Mouse (Mus musculus) adrenal gland, adult 8-10 months (tissue): Measurements from ENCODE around the gene Cbx5. TPM values are rescaled to one million over a fixed set of nuclear protein-coding genes. Genes with fewer than 3 reads are reported as not detected.

Experiments
- DNase-seq: peaks from one replicate; pipeline ENCODE4 v3.0.0; 2022
- total RNA-seq, 4 experiments: library from RNA; stranded (reverse); gene quantifications; 2 replicates each; pipeline ENCODE4 v1.2.4; 2022

The Cbx5 gene
- total RNA-seq, 4 experiments from 2014 or later: 74.3 to 104 (median 93.3) TPM

DNA sequence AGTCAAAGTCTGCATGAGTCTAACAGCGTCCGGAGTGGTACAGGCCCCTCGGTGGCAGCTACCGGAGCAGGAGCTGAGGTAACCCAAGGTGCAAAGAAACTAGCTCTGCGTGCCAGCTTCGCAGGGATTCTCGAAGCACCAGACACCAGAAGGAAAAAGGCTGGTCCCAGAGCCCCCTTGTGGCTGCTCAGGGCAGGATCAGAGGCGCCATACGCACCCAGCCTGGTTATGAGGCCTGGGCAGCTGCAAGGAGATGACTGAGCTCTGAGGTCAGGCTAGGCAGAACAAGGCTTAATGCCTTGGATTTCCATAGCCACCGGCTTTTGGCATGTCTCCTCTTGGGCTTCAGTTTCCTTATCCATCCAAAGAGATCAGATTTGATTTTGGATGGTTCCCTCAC is 67.1 kb downstream of the Cbx5 start:
- DNase-seq: no peak

- no peak for DNase-seq
These were observed 68.3 kb downstream of the Cbx5 start for GRCm38 (mm10) chr15:103171276-103171675.

- no peak for DNase-seq
These were observed 69.3 kb downstream of the Cbx5 start for GRCm38 (mm10) chr15:103170316-103170679.

DNA sequence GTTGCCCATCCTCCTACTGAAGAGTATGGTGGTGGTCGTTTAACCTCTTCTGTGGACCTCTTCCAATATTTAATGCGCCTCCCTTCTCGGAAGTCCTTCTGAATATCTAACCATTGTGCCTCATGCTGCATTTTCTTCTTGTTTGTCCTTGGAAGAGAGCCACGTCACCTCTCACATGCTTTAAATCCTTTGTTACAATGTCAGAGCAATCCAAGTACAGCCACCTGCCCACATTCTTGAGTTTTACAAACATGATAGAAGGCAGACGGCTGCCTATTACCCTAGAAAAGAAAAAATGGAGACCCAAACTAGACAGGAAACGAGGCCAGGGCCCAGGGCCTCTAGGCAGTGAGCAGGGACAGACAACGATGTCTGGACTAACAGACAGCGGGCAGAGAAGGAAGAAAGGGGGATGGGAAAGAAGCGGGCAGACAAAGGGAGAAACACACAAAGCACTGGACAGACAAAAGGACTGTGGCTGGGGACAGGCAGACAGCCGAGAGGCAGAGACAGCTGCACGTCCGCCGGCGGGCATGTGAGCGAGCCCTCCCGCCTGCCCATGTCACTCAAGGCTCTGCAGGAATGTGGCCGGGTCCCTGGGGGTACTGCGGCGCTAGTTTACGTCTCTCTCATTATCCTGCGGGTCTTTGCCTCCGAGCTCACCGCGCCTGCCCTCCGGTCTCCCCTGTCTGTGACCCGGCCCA is 69.9 kb downstream of the Cbx5 start:
- no peak for DNase-seq

DNA sequence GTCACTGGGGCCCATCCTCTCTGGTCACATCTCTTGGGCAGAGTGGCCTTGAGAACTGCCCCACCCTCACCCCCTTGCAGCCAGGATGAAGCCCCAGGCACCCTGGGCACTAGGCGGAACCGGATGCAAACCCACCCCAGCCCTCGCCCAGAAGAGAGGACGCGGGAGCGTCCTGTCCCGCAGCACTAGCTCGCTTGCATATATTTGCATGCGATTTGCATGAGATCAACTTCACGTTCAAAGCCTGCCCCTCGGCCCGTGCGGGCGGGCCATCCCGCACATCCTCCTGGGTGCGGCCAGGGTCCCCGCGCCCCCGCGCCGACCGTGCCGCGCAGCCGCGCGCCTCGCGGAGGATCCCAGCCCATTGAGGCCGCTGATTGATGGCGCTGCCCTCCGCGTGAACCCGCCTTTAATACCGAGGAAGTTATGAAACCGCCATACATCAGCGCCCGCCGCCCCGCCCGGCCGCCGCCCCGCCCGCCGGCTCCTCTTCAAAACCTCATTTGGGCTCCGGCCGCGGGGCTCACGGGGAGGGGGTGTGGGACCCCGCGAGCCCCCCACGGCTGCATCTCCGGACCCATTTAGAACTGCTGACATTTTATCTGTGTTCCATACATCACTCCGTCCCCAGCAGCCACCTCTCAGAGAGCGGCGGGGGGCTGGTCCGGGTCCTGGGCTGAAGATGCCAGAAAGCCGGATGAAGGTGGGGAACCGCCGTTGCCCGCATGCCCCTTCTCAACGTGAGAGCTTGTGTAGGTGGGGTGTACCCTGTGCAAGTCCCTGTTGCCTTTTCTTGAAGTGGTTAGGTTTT is 70.6 kb downstream of the Cbx5 start:
- DNase-seq: no peak

- DNase-seq: no peak
These were observed 71.8 kb downstream of the Cbx5 start for GRCm38 (mm10) chr15:103167786-103168185.

GRCm38 (mm10) chr15:103167042-103167615 is 72.5 kb downstream of the Cbx5 start, which contains the start of gene Smug1:
Smug1 (minus strand) TSS chr15:103167092.
- no peak for DNase-seq

DNA sequence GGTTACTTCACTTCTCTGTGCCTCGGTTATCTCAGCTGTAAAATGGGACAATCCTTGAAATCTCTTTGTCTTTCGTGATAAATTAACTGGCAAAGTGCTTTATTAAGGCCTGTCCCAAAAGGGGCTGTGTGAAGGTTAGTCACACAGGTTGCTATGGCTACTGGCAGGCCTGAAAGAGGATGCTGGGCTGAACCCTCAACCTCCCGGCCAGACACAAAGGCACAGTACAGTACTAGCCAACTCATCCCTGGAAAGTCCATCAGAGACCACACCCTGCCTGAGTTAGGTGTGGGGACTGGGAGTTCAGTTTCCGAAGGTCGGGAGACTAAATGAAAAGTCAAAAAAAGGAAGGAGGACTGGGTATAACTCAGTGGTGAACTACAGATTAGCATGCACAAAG is 73.7 kb downstream of the Cbx5 start:
- DNase-seq: no peak

- peak; percentile 78 for DNase-seq
These were observed 74.2 kb downstream of the Cbx5 start for GRCm38 (mm10) chr15:103165379-103165778.

GRCm38 (mm10) chr15:103163182-103163919 is 76.3 kb downstream of the Cbx5 start:
- peak; percentile 91 for DNase-seq

DNA sequence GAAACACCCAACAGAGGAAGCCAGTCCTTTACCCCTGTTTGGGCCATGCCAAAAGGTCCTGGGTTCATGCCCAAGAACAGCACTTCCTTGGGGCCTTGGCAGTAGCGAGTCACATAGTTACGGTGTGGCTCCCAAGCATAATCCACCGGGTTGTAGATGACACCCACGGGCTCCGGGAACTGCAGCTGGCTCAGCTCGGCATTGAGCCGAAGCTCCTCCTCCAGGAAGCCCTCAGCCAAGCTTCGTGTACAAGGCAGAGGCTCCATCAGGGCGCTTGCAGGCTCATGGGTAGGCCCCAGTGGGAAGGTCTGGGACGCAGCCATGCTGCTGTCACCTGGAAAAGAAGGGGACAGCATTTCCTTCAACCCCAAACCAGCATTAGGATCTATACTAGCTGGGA is 82.0 kb downstream of the Cbx5 start:
- DNase-seq: no peak

DNA sequence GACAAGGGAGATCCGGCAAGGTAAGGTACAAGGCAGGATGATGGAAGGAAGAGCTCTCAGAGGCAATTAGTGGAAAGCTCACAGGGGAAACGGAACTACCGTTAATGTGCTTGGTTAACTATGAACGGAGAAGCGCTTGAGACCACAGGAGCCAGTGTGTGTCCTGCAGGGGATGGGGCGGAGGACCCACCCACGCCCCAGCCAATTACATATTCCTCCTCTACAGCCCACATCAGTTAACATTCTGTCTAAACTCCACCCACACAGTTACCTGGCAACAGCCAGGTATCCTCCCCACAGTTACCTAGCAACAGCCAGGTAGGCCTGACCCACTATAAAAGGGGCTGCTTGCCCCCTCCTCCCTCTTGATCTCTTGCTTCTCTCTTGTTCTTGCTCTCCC is 82.7 kb downstream of the Cbx5 start:
- no peak for DNase-seq

DNA sequence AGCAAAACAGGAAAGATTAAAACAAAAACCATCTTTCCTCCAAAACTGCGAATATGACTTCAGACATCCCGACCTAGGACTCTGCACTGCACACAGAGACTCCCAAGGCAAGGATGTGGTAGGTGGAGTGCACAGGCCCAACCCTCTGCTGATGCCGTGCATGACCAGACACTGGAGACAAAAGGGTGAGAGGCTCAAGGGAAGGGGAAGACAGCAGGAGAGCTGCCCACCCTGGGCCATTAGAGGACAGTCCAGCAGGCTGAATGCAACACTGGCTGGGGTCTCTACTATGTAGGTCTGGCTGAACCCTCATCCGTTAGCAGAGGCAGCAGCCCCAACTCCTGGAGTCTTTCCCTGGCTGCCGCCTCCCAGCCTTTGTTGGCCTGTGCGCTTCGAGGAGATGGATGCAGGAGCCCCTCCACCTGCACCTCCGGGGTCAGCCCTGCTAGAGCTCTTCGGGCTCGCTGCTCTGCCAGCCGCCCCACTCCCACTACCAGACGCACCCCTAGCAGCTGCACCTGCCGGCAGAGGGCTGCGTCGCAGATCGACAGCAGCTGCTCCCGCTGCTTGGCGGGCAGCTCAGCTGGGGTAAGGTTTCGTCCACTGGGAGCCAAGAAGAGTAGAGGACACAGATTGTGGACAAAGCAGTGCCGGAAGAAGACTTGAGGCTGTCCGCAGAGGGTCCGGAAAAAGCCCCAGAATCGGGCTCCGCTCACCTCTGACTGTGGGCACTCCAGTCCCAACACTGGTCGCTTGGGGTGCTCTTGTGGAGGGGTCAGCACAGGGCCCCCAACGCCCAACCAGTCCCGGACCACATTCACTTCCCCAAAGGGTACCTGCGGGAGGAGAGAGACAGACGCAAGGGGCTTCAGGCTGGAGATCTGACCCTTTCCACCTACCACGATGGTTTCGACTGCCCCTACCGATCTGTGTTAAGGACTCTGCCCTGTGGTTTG is 84.0 kb downstream of the Cbx5 start:
- DNase-seq: no peak

DNA sequence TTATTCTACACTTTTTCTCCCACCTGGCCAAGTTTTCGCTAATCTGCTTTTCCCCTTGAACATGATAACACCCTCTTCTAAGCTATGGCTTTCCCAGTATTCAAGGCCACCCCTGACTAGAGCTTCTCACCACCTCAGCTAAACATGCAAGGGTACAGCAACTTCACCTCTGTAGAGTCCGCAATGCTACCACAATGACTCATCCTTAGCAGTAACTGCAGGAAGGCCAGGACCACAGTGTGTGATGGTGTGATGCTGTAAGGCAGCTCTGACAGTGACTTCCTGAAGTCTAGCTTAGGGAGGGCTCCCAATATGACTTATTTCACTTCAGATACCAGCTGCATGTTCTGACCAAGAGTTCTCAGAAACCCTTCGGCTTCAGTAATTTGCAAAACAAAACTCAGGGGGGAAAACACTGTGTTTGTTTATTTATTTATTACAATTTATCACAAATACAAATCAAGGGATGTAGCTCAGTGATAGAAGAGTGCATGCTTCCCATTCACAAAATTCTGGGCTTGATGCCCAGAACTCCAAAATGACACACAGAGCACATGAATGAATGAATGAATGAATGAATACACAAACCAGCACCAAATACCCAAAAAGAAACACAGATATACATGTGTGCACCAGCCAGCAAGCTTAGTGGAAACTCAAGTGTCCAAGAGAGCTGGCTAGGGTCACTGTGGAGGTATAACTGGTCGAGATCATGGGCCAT is 86.6 kb downstream of the Cbx5 start:
- DNase-seq: no peak

DNA sequence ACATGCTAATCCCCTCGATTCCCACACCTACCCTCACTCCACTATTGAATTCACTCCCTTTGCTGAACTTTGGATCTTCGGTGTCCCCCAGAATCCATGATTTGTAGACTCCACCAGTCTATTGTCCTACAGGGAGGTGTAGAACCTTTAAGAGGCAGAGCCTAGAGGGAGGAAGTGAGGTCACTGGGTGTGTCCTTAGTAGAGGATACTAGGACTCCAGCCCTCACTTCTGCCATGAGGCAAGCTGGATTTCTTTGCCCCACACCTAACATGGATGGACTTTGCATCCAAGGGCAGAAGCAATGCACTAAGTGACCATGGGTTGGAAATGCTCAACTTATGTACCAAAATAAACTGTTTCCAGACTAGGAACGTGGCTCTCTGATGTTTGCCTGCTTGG is 87.2 kb downstream of the Cbx5 start:
- DNase-seq: no peak

- no peak for DNase-seq
These were observed 91.8 kb downstream of the Cbx5 start for GRCm38 (mm10) chr15:103147779-103148178.

DNA sequence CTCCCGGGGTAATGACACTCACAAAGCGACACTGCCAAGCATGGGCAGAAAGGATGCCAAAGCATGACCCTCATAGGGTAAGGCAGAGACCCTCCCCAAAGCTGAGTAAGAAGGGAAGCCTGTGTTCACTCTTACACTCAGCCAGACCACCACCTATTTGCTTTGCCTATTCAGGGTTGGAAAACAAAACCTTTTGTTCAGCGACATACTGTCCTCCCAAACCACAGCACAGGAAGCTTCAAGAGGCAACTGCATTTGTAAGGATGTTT is 92.3 kb downstream of the Cbx5 start:
- no peak for DNase-seq

GRCm38 (mm10) chr15:103146627-103147421 is 92.8 kb downstream of the Cbx5 start:
- no peak for DNase-seq

- no peak for DNase-seq
These were observed 93.8 kb downstream of the Cbx5 start for GRCm38 (mm10) chr15:103145635-103146299.

DNA sequence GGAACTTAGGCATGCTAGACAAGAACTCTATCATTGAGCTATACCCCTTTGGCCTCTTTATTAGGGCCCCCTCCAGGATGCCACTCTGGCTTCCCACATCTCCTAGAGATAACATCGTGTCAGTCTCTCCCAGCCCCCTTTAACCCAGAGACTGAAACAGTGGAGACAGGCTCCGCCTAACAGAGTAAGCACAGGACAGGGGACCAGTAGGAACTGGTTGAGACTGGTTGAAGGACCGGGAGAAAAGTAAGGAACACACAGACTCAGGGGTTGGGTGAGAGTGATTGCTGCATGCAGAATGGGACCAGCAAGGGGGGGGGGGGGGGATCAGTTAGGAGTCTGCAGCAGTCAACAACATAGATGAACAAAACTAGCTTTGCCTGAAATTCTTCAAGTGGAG is 95.4 kb downstream of the Cbx5 start:
- no peak for DNase-seq
